Mouse (Mus musculus) MEL (cell line): ENCODE measurements around the gene Lsmem1.

Experiments
- CTCF ChIP-seq, 3 experiments: IDR thresholded peaks in 2 of 3; conservative IDR thresholded peaks in 1 of 3; 2 replicates each; pipeline ENCODE4 v1.5.1; 2011 to 2012; ENCODE audit warnings: low read length in 3 of 3, low read depth in 2 of 3, mild to moderate bottlenecking in 2 of 3, improper control_type of control experiment in 1 of 3, inconsistent platforms in 1 of 3, mixed read lengths in 1 of 3, moderate library complexity in 1 of 3; ENCODE audit not compliant: control insufficient read depth in 1 of 3, insufficient read depth in 1 of 3, poor library complexity in 1 of 3, severe bottlenecking in 1 of 3
- EP300 ChIP-seq, 2 experiments: IDR thresholded peaks; 2 replicates each; pipeline ENCODE4 v1.6.1; 2011; ENCODE audit warnings: improper control_type of control experiment in 2 of 2, low read length in 2 of 2, low read depth in 1 of 2, mild to moderate bottlenecking in 1 of 2
- MAX ChIP-seq: IDR thresholded peaks from 2 replicates; pipeline ENCODE4 v1.6.1; 2011; ENCODE audit warnings: low read length, improper control_type of control experiment
- TAL1 ChIP-seq: IDR thresholded peaks from 2 replicates; pipeline ENCODE4 v1.6.1; 2012; ENCODE audit warnings: mild to moderate bottlenecking, inconsistent platforms, low read length, moderate library complexity, mixed read lengths

DNA sequence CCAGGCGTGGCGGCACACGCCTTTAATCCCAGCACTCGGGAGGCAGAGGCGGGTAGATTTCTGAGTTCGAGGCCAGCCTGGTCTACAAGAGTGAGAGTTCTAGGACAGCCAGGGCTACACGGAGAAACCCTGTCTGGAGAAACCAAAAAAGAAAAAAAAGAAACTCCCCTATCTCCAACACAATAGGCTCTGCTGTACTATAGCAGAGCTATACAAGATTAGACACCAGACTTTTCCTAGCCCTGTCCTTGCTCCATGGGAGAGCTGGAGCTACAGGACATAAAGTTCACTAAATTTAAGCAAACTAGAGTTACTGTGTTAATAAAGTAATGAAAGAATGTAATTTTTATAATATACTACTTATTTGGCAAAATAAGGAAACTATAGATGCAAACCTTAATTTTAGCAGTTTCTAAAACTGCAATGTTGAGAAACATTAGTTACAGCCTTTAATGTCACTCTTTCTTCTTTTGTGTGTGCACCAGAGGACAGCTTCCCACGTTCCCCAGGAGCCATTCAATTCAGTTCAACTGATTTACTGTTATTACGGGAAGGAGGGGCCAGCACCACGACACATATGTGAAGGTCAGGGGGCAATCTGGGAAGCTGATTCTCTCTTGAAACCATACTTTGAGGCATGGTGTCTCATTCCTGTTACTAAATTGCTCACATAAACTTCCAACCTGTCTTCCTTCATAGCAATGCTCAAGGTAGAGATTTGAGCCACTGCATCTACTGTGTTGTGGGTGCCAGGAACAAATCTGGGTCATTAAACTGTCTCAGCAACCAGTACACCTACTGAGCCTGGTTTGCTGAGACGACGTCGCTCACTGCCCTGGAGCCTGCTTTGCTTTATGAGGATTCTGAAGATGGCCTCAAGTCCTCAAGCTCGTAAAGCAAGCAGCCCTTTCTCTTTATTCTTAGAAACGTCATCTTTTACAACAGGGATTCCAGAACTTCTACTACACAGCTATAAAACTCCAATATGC lies 15.9 kb upstream of the Lsmem1 start:
- TF ChIP-seq CTCF (IDR thresholded peaks at IDR 0.05 in 2 of 3, conservative IDR thresholded peaks at IDR 0.05 in 1 of 3; ENCODE audit: control insufficient read depth in 1 of 3, insufficient read depth in 1 of 3, low read depth in 2 of 3, low read length in 3 of 3, poor library complexity in 1 of 3, severe bottlenecking in 1 of 3) (no peak), MAX (no peak), TAL1 (no peak), EP300 (IDR thresholded peaks at IDR 0.05; ENCODE audit: low read depth in 1 of 2, low read length in 2 of 2) (no peak)
